Mouse (Mus musculus): ENCODE results near the gene Pigv.

The Pigv gene

DNA sequence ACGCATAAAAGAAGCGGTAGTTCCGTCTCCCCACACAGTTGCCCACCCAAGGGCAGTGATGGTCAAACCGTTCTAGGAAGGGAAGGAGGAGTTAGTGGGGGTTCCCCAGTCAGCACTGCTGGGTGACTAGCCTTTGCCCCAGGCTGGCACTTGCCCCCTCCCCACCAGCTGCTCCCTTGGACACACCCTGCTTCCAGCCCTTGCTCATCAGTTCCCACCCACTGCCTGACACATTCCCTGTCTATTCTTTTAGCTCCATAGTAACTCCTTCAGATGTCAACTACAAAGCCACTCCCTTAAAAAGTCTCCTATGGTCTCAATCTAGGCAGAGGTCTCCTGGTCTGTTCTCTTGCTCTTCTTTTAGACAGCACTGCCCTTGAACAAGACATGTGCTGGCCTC, 58.6 kb downstream of the Pigv start:
- WGBS, result 76% methylated on average over 4 of the region's 4 CpGs

- 87% methylated on average over 8 of the region's 8 CpGs for WGBS
Observed at GRCm38 (mm10) chr4:133613026-133613425, 59.4 kb downstream of the Pigv start.

DNA sequence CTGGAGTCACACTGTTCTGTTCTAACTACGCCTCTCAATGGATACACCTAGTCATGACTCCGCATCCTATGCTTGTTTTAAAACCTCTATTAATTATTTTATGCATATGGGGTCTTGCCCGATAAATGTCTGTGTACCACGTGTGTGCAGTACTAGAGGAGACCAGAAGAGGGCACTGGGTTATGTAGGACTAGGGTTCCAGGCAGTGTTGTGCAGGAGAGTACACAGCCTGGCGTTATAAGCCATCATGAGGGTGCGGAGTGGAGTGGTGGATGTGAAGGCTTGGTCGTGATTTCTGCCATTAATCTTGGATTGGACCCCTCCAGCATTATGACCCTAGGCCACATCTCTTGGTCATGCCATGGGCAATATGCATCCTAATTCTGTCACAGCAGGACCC, 60.0 kb downstream of the Pigv start:
- 98% methylated on average over 7 of the region's 7 CpGs for WGBS

- WGBS, result over 99% methylated on average over 5 of the region's 5 CpGs
Observed at GRCm38 (mm10) chr4:133611815-133612214, 60.6 kb downstream of the Pigv start.
